Mouse (Mus musculus): ENCODE measurements around the gene Usp1.
"Not testable (repeated sequence)": the region's sequence is repeated elsewhere in the genome, so short reads cannot be mapped to it uniquely, and the experiment has no call there.

The Usp1 gene

GRCm38 (mm10) chr4:98979976-98980375 is 56.4 kb downstream of the Usp1 start:
- not testable (repeated sequence) for DNase-seq (ENCODE audit: low spot score)

DNA sequence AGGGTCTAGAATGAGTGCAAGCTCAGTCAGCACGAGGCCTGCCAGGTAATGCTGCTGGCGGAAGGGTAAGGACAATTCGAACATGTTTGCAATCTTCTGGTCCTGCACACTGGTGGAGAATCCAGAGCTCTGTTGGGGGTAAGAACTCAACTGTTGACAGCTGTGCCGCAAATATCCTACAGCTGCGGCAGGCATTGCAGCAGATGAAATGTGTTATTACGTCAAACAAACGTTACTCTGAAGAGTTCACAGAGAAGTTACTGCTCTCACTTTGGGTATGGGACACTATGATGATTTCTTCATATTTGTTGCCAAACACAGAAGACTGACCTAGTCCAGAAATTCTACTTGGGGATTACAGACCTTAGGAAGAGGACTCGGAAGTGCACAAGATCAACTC is 61.1 kb downstream of the Usp1 start:
- no peak for DNase-seq (ENCODE audit: low spot score)

Data from c-Kit-positive CD71-positive TER-119-positive erythroid progenitor cells, embryonic 14.5 days (primary cell).